Mouse (Mus musculus) left cerebral cortex, postnatal 14 days (tissue): ENCODE measurements at regions not wholly inside any gene's neighbourhood (a gene's known extent, or its start where the extent isn't known, plus 50 kb on each side); places are given as distances from the start of the nearest gene placed in this dataset.
A peak's percentile ranks its signal among the peaks of the same experiment; 100 is the strongest.

ENCODE experiments used
- DNase-seq, 2 experiments: peaks; one replicate each; pipeline ENCODE4 v3.0.0; 2021 to 2022; ENCODE audit warnings: low spot score in 2 of 2, mixed read lengths in 1 of 2
- intact Hi-C: fragments of 180-260 bp; cut with DNase I; formaldehyde crosslinking; loops from one replicate; pipeline ENCODE4 v1.15.1; 2025

- DNase-seq, result peak in 1 of 2 experiments; percentile 32
- intact Hi-C loops, result no loop called here
Observed at GRCm38 (mm10) chr6:89003197-89003923, 101.3 kb downstream of the Tpra1 start.

- intact Hi-C loops, result no loop called here
- no peak for DNase-seq
Observed at GRCm38 (mm10) chr6:89005094-89005493, 103.0 kb downstream of the Tpra1 start.

DNA sequence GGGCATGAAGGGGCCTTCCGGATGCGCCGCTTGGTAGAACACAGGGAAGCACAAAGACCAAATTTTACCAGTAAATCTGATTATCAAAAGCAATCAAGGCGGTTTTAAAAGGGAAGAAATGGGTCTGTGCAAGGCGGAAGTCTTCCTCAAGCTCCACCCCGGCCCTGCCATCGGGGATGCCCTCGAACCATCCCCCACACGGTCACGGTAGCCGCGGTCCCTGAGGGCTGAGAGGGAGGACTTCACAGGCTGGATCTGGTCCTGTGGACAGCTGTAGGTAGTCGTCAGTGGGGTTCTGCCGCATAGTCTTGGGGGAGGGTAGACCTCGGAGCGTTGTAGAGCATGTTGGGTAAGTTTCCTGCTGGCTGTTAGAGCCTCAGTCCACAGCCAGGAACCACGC lies 104.9 kb downstream of the Tpra1 start:
- intact Hi-C loops, result no loop called here
- DNase-seq, result no peak

- no peak for DNase-seq
- intact Hi-C loops, result no loop called here
Observed at GRCm38 (mm10) chr6:89007516-89007915, 105.5 kb downstream of the Tpra1 start.

- DNase-seq, result no peak
- intact Hi-C loops, result no loop called here
Observed at GRCm38 (mm10) chr6:89008614-89009171, 106.6 kb downstream of the Tpra1 start.

GRCm38 (mm10) chr6:89012998-89013689 lies 111.1 kb downstream of the Tpra1 start:
- DNase-seq, result no peak
- intact Hi-C loops, result no loop called here

DNA sequence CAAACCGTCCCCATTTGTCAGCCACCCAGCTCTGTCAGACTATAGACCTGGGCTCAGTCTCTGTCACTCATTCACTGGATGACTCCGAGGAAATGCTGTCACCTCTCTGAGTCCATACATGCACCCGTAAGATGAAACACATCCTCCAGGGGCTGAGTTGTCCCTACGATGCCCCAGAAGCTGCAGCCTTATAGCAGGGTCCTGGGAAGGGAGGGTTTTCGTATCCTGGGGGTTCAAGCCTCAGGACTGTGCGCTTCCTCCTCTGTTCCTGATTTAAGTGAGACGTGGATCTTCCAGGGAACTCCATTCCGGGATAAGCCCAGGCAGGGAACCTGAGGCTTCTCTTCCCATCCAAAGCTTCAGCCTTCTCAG lies 111.6 kb downstream of the Tpra1 start:
- intact Hi-C loops, result no loop called here
- no peak for DNase-seq

- DNase-seq, result no peak
- intact Hi-C loops, result no loop called here
Observed at GRCm38 (mm10) chr6:89024101-89024650, 122.1 kb downstream of the Tpra1 start.

DNA sequence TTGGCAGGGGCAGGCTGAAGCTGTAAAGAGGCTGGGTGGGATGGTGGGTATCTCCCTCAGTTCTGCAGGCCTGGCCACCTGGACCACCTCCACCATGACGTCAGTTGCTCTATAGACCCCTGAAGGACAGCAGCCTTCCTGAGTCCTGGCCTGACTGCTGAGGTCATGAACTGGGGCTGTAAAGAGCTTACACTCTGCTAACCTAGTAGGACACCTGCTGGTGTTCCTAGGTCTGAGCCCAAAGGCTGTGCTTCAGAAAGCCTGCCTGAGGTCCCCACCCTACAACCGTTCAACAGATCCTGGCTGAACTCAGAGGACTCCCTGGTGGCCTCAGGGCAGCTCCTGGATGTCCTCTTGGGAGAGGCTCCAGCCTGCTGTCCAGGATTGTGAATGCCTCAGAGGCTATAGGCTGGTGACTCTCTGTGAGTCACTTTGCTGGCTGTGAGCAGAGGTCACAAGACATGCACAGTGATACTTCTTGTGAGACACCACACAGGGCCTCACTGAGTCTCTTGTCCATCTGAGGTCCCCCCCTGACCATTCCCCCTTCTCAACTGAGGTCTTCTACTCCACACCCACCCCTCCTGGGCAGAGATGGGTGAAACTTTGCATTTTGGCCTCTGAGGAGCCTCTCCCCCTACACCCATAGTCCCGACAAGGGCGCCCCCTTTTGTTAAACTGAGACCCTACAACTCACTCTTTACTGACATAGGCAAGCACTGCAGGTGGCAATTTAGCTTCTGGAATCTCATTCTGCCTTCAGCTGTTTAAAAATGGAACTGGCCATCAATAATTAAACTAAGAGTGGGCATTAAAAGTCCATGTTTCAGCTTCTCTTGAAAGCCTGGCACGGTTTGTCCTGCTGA lies 131.6 kb downstream of the Tpra1 start:
- intact Hi-C loops, result no loop called here
- peak in 1 of 2 experiments; percentile 44 for DNase-seq

- intact Hi-C loops, result no loop called here
Observed at GRCm38 (mm10) chr6:89034455-89034854, 132.4 kb downstream of the Tpra1 start.

DNA sequence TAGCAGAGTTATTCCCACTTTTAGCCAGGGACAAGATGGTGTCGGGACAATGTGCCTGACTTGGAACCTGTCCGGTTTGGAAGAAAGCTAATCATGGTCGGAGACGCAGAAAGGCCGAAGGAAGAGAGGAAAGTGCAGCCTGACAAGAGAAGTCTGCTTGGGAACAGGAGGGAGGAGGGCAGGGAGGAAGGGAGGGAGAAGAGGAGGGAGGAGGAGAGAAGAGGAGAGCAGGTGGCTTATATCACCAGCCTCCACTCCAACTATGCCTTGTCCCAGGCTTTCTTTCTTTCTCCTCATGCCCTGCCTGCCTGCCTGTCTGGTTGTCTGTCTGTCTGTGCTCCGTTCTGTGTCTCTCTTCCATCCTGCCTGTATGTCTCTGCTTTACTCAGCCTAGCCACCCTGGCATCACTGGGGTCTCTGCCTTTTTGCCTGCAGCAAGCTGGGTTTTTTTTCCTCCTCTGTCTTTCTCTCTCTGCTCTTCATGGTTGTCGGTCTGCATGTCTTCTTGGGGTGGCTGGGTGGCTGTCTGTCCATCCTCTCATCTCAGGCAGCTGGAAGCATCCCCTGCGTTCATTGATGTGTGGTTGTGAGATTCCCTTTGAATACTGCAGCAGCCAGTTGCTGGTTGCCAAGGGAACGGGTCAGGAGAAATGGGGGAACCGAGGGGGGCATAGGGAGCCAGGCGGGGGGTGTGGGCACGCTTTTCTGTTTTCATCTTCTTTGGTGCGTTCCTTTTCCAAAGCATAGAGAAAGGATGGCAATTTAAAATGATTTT lies 133.2 kb downstream of the Tpra1 start:
- intact Hi-C loops, result loop anchor here (5.0 kb wide), 1 partner anchor 98 kb away; no protein-coding TSS in a partner anchor

More at GRCm38 (mm10) chr6:89034455-89034854, 132.4 kb downstream of the Tpra1 start:
- DNase-seq, result no peak

GRCm38 (mm10) chr6:89035836-89036156 lies 133.7 kb downstream of the Tpra1 start:
- intact Hi-C loops, result loop anchor here (5.0 kb wide), 1 partner anchor 98 kb away; no protein-coding TSS in a partner anchor
- no peak for DNase-seq

More for the DNA sequence above, 133.2 kb downstream of the Tpra1 start:
- DNase-seq, result peak; percentile 43 to 53

DNA sequence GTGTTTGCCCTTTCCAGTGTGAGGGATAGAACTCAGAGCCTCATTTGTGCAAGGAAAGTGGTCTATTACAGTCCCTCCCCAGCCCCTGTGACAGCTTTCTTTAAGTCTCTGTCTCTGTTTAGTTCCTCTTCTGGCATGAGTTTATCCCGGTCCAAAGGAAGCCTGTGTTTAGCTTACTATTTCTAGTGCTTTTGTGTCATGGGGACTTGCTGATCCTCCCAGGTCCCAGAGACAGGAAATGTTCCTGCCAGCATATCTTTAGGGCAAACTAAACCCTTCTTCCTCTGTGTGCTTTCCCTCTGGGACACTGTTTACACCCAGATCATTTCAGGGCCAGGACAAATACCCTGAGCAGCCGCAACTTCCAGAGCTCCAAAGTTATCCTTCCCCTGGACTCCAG lies 135.3 kb downstream of the Tpra1 start:
- DNase-seq, result no peak
- intact Hi-C loops, result loop anchor here (5.0 kb wide), 1 partner anchor 100 kb away; no protein-coding TSS in a partner anchor

- intact Hi-C loops, result loop anchor here (5.0 kb wide), 1 partner anchor 101 kb away; no protein-coding TSS in a partner anchor
- no peak for DNase-seq
Observed at GRCm38 (mm10) chr6:89037901-89038300, 135.8 kb downstream of the Tpra1 start.

DNA sequence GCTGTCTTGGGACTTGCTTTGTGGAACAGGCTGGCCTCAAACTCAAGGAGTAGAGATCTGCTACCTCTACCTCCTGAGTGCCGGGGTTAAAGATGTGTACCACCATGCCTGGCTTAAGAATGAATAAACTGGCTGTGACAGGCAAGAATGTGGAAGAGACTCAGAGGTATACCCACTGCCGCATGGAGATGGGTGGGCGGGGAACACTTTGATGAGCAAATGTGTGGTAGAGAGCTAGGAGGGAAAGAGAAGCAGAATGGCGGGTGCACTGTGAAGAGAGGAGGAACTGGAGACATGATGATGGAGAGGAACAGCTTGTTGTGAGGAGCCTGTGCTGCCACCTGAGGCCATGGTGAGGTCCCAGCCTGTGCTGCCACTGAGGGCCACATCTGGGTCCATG lies 138.9 kb downstream of the Tpra1 start:
- DNase-seq, result no peak
- intact Hi-C loops, result loop anchor here (10.0 kb wide), 1 partner anchor 314 kb away; no protein-coding TSS in a partner anchor

- intact Hi-C loops, result loop anchor here (10.0 kb wide), 1 partner anchor 312 kb away; no protein-coding TSS in a partner anchor
- peak; percentile 49 to 67 for DNase-seq
Observed at GRCm38 (mm10) chr6:89042478-89043239, 140.6 kb downstream of the Tpra1 start.

DNA sequence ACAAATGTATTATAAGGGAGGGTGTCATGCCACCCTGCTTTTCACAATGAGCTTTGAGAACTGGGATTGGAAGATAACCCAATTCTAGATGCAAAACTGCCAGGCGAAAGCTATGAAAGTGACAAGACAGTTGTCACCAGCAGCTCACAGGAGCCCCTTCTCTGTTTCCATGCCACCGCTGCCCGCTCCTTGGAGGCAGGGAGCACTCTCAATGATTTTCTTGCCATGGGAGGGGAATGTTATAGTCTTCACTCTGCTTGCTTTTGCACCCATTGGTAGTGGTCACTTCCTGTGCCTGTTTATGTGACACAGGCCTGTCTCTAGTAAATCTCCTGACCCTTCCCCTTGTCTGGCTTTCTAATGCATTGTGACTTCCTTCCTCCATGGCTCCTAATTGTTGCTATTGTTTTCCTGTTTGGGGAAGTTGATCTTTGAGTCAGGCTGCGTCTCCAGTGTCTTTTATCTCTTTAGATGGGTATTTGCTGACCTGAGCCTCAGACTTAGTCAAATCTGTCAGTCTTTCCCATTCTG lies 143.4 kb downstream of the Tpra1 start:
- intact Hi-C loops, result loop anchor here (5.0 to 10.0 kb wide), 2 partner anchors 192 to 309 kb away; no protein-coding TSS in a partner anchor
- DNase-seq, result no peak
